In genomic region chr11:88482636-88483035, GRCm38 (mm10) we compare ENCODE assay signal across 12 mouse cellular contexts.
DNase-seq lines count a peak whose midpoint lies in the region; ATAC-seq and TF ChIP-seq lines count a peak whose summit lies in the region.
"Had no signal": no experiment of that assay in that cellular context is flagged by ENCODE, and none has a peak within 500 bp of the region (broad histone marks: within the 10 kb centered on the region; RNA-seq: fewer than 3 reads in every experiment).

No protein-coding gene starts in this region.

- H3K36me3 ChIP-seq in hindbrain, postnatal 0 days (ENCODE audit: insufficient read depth, low read length): no peaks in the 10 kb centered on the region
- no peaks in the 10 kb centered on the region for H3K36me3 ChIP-seq in stomach, embryonic 16.5 days (ENCODE audit: control insufficient read depth, insufficient read depth, low read length)

- H3K9me3 ChIP-seq in hindbrain, postnatal 0 days (ENCODE audit: low read length): no peaks in the 10 kb centered on the region
- H3K9me3 ChIP-seq in stomach, embryonic 16.5 days (replicated peaks; ENCODE audit: control insufficient read depth, low read length): no peaks in the 10 kb centered on the region

- H3K4me1 ChIP-seq in hindbrain, postnatal 0 days (ENCODE audit: insufficient read depth, low read length): peaks cover 46% of the 10 kb centered on the region
- peaks cover 15% of the 10 kb centered on the region for H3K4me1 ChIP-seq in stomach, embryonic 16.5 days (ENCODE audit: control insufficient read depth, insufficient read depth, low read length)

- peak overlapping the region; percentile 85 for H3K27ac ChIP-seq in hindbrain, postnatal 0 days
- H3K27ac ChIP-seq in stomach, embryonic 16.5 days (ENCODE audit: low read length): 0 out of 2 replicates have a peak overlapping the region, but pooled peaks have one; percentile 11
- H3K27ac ChIP-seq: macrophage had no signal

- no peaks in the 10 kb centered on the region for H3K27me3 ChIP-seq in hindbrain, postnatal 0 days (ENCODE audit: insufficient read depth, low read length)
- no peaks in the 10 kb centered on the region for H3K27me3 ChIP-seq in stomach, embryonic 16.5 days (ENCODE audit: control insufficient read depth, insufficient read depth, low read length)
- H3K27me3 ChIP-seq: Patski had no signal

- TF ChIP-seq CTCF in hindbrain, postnatal 0 days (IDR thresholded peaks at IDR 0.05; ENCODE audit: low read depth): no peak

- peak overlapping the region; percentile 11; the same call in 1 of the 2 replicates for H3K4me2 ChIP-seq in hindbrain, postnatal 0 days (ENCODE audit: low read depth, low read length)
- H3K4me2 ChIP-seq in stomach, embryonic 16.5 days (ENCODE audit: low read depth, low read length): no peak overlapping the region

- peak; percentile 23 to 29 for DNase-seq in cerebellum, postnatal 25 days
- no peak for DNase-seq in cerebellum, postnatal 4 days (ENCODE audit: low spot score in 2 of 2)
- peak; percentile 49 for DNase-seq in retina, postnatal 1 day
- no peak for DNase-seq in retina, embryonic 14.5 days (ENCODE audit: low spot score)
- DNase-seq in hindbrain, postnatal 0 days (ENCODE audit: low spot score): peak; percentile 64
- DNase-seq in left cerebral cortex, adult 18-20 months (ENCODE audit: low spot score in 2 of 2): no peak
- DNase-seq in thymus, postnatal 36 days: no peak
- DNase-seq: heart, postnatal 4 days; thymus, postnatal 14 days had no signal

- H3K9ac ChIP-seq in hindbrain, postnatal 0 days (replicated peaks; ENCODE audit: low read length): no peak overlapping the region
- H3K9ac ChIP-seq in stomach, embryonic 16.5 days (ENCODE audit: low read length): no peak overlapping the region

- no peak for ATAC-seq in hindbrain, postnatal 0 days
- no peak for ATAC-seq in stomach, embryonic 16.5 days (ENCODE audit: insufficient read depth, low FRiP score)
- ATAC-seq: Patski had no signal

- H3K4me3 ChIP-seq in hindbrain, postnatal 0 days (ENCODE audit: low read length): no peak overlapping the region
- H3K4me3 ChIP-seq in stomach, embryonic 16.5 days (replicated peaks; ENCODE audit: low read length): no peak overlapping the region

- WGBS in hindbrain, postnatal 0 days: 17% methylated on average over 11 of the region's 11 CpGs
- WGBS in stomach, embryonic 16.5 days: 61% methylated on average over 11 of the region's 11 CpGs

Comparison
In these comparisons a context has a peak if more than half of its experiments do, and no peak if none do; other contexts are left out.
1. DNase-seq: peak in cerebellum, postnatal 25 days (2 of 2), retina, postnatal 1 day (single experiment) and hindbrain, postnatal 0 days (single experiment); none in cerebellum, postnatal 4 days (0 of 2), retina, embryonic 14.5 days (single experiment), left cerebral cortex, adult 18-20 months (0 of 2) and thymus, postnatal 36 days (0 of 2).